Mouse (Mus musculus) mouse embryonic stem cell (cell line): ENCODE results near the gene Ppih.

Experiments
- in situ Hi-C, 2 experiments: fragments of 300-500 bp; cut with MboI; formaldehyde crosslinking; loops; 1 replicate in 1 of 2; 3 replicates in 1 of 2; pipeline ENCODE4 v1.14.3; 2019 to 2020; ENCODE audit warnings: low sequenced_read_pairs in 2 of 2, low pct_unique_long_range_greater_than_20kb in 1 of 2, mixed read lengths in 1 of 2; ENCODE audit not compliant: unreplicated experiment in 1 of 2

Ppih gene

GRCm38 (mm10) chr4:119320131-119320830, at the start of gene Ppih:
Gene Ppih, minus strand, starts transcription at chr4:119320546.
- in situ Hi-C loops, result no loop called here

DNA sequence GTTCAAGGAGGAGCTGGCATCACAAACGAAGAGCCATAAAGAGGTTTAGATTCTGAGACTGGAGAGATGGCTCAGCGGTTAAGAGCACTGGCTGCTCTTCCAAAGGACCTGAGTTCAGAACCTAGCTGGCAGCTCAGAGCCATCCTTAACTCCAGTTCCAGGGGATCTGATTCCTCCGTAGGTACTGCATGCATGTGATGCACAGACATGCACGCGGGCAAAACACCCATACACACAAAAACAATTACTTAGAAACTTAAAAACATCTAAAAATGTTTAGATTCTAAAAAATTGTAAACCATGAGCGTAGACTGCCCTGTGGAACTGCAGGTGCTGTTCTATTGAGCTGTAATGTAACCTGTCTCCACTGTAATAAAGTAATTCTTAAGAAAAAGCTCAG, 49.1 kb upstream of the Ppih start:
- in situ Hi-C loops, result no loop called here

DNA sequence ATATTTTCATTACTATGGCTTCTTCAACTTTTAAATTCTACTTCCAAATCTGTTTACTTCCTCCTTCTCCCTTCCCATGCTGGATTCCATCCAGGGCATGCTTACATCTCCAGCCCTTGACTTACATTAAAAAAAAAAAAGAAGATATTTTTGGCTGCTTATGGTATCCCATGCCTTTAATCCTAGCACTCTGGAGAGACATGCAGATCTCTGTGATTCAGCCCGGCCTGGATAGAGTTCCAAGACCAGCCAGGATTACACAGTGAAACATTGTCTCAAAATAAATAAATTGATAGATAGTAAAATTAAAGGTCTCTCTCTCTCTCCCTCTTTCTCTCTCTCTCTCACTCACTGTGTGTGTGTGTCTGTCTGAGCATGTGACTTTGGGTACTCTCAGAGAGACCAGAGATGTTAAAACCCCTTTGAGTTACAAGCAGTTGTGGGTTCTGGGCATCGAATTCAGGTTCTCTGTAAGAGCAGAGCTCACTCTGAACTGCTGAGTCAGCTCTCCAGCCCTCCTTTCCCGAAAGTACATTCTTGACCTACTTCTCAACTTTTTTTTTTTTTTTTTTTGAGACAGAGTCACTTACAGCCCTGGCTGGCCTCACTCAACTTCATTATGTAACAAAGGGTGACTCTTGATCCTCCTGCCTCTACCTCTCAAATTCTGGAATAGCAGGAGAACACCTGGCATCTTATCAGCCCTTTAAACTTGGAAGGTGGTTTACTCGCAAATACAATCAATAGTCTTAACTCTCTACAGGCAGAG, 46.6 kb upstream of the Ppih start:
- in situ Hi-C loops, result no loop called here

GRCm38 (mm10) chr4:119362231-119362630, 41.9 kb upstream of the Ppih start:
- in situ Hi-C loops, result no loop called here

GRCm38 (mm10) chr4:119359196-119359971, 39.0 kb upstream of the Ppih start:
- in situ Hi-C loops, result no loop called here

DNA sequence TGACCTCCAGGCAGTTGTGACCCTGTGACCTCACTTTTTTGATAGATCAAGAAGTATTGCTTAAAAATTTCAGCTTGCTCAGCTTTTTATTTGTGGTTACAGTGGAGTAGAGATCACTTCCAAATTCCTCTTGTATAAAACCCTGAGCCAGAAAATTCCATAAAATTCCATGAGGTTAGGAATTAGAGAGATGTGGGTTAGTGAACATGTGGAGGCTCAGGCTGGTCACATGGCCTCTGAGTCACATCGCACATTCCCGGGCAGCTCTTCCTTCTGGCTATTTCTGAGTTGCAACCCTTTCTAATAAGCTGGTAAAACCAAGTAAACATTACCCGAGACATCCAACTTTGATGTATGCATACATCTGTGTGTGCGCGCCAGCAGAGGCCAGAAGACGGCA, 25.2 kb upstream of the Ppih start:
- in situ Hi-C loops, result no loop called here

DNA sequence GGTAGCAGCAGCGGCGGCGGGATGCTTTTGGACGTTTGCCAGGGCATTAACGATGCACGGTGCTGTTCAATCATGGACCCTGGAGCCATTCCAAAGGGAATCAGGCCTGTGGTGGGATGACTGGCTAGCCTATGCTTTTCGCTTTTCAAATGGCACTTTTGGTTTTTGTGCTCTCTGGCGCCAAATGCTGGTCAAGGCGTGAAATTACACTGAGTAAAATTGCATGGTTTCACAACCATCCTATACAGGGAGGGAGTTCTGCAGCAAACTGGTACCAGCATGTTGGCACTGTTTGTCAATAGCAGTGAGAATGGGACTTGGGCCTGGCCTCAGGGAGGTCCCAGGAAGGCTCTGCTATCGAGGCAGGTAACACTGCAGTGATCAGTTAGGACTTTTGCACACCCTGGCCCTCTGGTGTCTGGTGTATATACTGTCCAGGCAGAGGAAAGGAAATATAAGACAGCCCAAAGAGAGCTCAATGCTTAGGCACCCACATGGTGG, 18.6 kb upstream of the Ppih start:
- in situ Hi-C loops, result no loop called here

- in situ Hi-C loops, result no loop called here
Measured at GRCm38 (mm10) chr4:119338422-119338821, 18.1 kb upstream of the Ppih start.

DNA sequence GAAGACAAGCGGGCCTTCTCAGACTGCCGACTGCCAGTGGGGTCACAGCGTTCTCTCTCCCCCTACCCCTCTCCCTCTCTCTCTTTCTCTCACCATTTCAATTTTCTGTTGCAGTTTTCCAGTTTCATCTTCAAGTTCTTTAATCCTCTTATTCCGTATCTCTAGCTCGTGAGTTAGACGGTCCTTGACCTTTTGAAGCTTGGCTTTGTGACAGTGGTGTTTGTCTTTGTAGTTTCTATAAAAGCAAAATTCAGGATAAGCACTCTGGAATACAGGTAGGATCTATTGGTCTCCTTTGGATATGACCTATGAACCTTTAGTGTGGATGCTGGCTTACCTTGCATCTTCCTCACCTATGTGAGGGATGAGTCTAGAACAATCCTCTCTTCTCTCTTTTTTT, 13.1 kb upstream of the Ppih start:
- in situ Hi-C loops, result no loop called here

DNA sequence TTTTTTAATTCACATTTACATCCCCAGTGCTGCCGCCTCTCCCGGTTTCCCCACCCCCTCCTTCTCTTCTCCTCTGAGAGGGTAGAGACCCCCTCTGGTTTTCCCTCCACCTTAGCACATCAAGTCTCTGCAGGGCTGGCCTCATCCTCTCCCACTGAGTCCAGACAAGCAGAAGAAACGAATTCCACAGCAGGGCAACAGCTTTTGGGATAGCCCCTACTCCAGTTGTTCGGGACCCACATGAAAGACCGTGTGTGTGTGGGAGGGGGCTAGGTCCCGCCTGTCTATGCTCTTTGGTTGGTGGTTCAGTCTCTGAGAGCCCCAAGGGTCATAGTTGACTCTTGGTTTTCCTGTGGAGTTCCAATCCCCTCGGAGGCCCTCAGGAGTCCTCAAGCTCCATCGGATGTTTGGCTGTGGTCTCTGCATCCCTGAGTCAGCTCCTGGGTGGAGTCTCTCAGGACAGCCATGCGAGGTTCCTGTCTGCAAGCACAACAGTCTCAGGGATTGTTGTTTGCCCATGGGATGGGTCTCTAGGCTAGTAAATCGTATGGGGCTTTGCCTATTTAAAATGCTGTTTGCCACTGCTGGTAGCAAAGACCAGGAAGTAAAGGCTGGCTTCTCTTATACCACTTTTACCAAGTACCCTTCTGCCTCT, 677 bp upstream of the Ppih start:
- in situ Hi-C loops, result no loop called here

DNA sequence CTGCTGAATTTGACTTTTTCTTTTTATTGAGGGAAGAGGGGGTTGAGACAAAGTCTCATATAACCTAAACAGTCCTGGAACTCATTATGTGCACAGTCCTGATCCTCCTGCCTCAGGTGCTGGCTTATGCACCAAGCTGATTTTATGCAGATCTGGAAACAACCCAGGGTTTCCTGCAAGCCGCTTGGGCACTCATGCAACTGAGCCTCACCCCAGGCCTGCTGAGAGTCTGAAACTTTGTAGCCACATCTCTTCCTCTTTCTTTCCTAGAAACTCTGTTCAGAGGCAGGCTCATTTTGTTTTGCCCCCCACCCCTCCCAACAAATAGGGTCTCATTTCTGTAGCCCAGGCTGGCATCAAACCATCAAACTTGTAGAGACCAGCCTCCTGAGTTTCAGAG, 6.6 kb downstream of the Ppih start:
- in situ Hi-C loops, result no loop called here

DNA sequence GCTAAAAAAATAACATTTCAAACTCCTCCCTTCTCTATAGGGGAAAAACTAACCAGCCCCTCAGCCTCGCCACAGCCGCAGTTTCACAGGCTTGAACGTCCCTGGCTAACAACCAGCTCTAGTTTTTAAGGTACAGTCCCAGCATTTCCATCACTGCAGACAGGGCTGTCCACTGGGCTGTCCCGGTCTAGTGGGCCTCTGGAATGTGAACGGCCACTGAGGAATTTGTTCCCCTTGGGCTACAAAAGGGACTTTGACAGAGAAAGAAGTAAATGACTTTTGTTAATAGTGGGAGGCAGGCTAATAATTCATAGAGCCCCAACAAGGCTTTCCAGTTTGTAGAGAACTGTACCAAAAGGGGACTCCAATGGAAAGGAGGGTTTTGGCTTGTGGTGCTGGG, 14.9 kb downstream of the Ppih start:
- in situ Hi-C loops, result no loop called here

GRCm38 (mm10) chr4:119303291-119303690, 17.1 kb downstream of the Ppih start:
- in situ Hi-C loops, result no loop called here

GRCm38 (mm10) chr4:119301777-119302176, 18.6 kb downstream of the Ppih start:
- in situ Hi-C loops, result no loop called here

GRCm38 (mm10) chr4:119300761-119301160, 19.6 kb downstream of the Ppih start:
- in situ Hi-C loops, result no loop called here

DNA sequence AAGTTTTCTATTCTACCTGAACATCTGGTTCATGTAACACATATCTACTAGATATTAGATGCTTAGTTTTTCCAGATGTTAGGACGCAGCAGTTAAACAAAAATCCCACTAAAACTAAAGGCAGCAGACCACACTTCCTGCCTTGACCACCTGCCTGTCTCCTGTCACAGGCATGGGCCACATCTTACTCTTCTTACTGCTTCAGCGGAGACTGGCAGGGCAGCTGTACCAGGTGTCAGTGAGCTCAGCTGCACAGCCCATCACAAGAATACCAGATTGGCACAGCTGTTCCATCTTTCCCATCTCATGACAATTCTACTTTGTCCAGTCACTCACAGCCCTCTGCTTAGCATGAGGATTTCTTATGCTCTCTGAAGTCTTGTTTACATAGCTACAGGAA, 23.0 kb downstream of the Ppih start:
- in situ Hi-C loops, result no loop called here

GRCm38 (mm10) chr4:119295134-119295453, 25.3 kb downstream of the Ppih start:
- in situ Hi-C loops, result no loop called here

DNA sequence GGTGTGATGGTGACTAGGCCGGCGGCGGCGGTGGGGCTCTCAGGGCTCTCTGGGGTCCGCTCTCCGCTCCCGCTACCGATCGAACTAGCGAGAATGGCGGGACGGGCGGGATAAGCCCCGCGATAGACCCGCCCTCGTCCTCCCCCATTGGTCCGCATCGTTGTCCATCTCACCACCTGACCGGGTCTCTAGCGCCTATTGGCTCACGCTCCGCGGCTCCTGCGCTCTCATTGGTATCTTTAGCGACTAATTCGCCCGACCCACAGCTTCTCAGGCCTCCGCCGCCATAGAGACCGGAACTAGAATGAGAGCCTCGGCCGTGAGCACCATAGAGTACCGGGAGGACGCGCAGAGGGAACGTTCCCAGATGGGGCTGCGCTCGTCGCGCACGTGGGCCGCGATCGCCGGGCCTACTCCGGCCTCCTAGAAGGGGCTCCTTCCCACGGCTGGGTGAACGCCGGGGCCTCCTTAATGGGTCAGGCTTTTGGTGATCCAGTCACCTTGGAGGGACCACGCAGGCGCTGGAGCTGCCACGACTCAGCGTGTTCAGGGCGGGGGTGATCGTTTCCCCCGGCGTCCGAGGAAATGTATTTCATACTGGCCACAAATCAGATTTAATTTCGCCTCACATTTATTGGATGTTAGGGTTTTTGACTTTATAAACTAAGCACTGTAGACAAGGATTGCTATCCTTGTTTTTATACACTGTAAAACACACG, 25.8 kb downstream of the Ppih start, which contains the start of gene Ybx1:
TSS of gene Ybx1 (minus strand) at position 190 of the 719 bp plus-strand sequence.
- in situ Hi-C loops, result no loop called here
